Mouse (Mus musculus) erythroblast, embryonic 14.5 days (primary cell): Measurements from ENCODE around the gene Atxn1.

ENCODE experiments used
- GATA1 ChIP-seq: IDR thresholded peaks from 2 replicates; pipeline ENCODE4 v1.6.1; 2012; ENCODE audit warnings: low read length, inconsistent platforms, mixed read lengths
- TAL1 ChIP-seq: IDR thresholded peaks from 3 replicates; pipeline ENCODE4 v1.6.1; 2012; ENCODE audit warnings: low read length, inconsistent platforms, mixed read lengths

- TF ChIP-seq TAL1: no peak
- no peak for TF ChIP-seq GATA1
Measured at GRCm38 (mm10) chr13:45669969-45670368, 294.8 kb downstream of the Atxn1 start.
